Mouse (Mus musculus) kidney, postnatal 0 days (tissue): ENCODE measurements around the gene Mcu. TPM values are rescaled to one million over a fixed set of nuclear protein-coding genes. Genes with fewer than 3 reads are reported as not detected.

Source experiments
- ATAC-seq: fragments of 200-750 bp; cut with Nextera tagmentation; replicated peaks from 2 replicates; pipeline ENCODE4 v1.8.0; 2017; ENCODE audit warnings: low read depth, moderate number of reproducible peaks, moderate TSS enrichment, moderate library complexity; ENCODE audit not compliant: low FRiP score
- DNase-seq: peaks from one replicate; pipeline ENCODE4 v3.0.0-alpha.2; 2016; ENCODE audit warnings: low spot score
- H3K27ac ChIP-seq: fragments of 300-500 bp; sonication (generic); 2 replicates; pipeline ENCODE4 v1.5.1; 2014; ENCODE audit warnings: mild to moderate bottlenecking
- H3K27me3 ChIP-seq: fragments of 300-500 bp; sonication (generic); 2 replicates; pipeline ENCODE4 v1.6.1; 2014; ENCODE audit warnings: low read length, mixed read lengths; ENCODE audit not compliant: insufficient read depth
- H3K36me3 ChIP-seq: fragments of 300-500 bp; sonication (generic); 2 replicates; pipeline ENCODE4 v1.6.1; 2014; ENCODE audit warnings: low read length, mixed read lengths; ENCODE audit not compliant: insufficient read depth
- H3K4me1 ChIP-seq: fragments of 300-500 bp; sonication (generic); replicated peaks from 2 replicates; pipeline ENCODE4 v1.6.1; 2014; ENCODE audit warnings: antibody characterized with exemption, low read length, mixed read lengths; ENCODE audit not compliant: insufficient read depth
- H3K4me2 ChIP-seq: fragments of 300-500 bp; sonication (generic); 2 replicates; pipeline ENCODE4 v1.6.1; 2014; ENCODE audit warnings: mild to moderate bottlenecking, low read length, moderate library complexity, mixed read lengths
- H3K4me3 ChIP-seq: fragments of 300-500 bp; sonication (generic); replicated peaks from 2 replicates; pipeline ENCODE4 v1.5.1; 2014; ENCODE audit warnings: low read depth, low read length
- H3K9ac ChIP-seq: fragments of 300-500 bp; sonication (generic); 2 replicates; pipeline ENCODE4 v1.6.1; 2014; ENCODE audit warnings: low read depth, low read length
- H3K9me3 ChIP-seq: fragments of 300-500 bp; sonication (generic); replicated peaks from 2 replicates; pipeline ENCODE4 v1.6.1; 2016; ENCODE audit warnings: low read length, inconsistent platforms, mixed read lengths
- CTCF ChIP-seq: IDR thresholded peaks from 2 replicates; pipeline ENCODE4 v1.5.1; 2016; ENCODE audit warnings: antibody characterized with exemption, low read depth, mild to moderate bottlenecking, moderate library complexity
- WGBS: fragments of 180-500 bp; shearing (Covaris S2); extraction: QIAGEN DNeasy Blood & Tissue Kit; methylation state at CpG from one replicate; pipeline ENCODE4 v1.1.7; 2014; 5-methylcytosine and 5-hydroxymethylcytosine counted together
- polyA plus RNA-seq: library from polyadenylated mRNA; unstranded; fragments of >200 nt; fragmentation: Nextera tagmentation; extraction: Ambion mirVana; gene quantifications from 2 replicates; pipeline ENCODE4 v1.2.1, GENCODE M21; 2015

Mcu gene
- polyA plus RNA-seq, 1 experiment from 2014 or later, result 36.5 TPM

DNA sequence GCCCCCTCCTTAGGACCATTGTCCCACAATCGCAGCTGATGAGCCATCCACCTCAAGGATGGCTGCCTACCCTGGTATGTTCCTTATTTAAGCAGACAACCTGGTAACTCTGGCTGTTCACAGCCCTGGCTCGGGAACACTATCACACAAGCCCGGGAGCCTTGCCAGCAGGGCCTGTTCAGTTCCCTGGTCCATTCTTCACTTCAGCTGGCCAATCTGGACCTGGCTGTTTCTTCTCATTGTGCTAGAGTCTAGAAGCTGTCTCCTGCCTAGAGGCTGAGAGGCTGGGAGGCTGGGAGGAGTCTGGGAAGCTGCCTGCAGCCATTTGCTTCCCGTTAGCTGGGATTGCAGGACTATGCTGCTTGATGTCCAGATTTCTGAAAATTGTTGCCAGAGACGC lies 146.0 kb downstream of the Mcu start:
- no peak overlapping the region for H3K4me2 ChIP-seq
- H3K27ac ChIP-seq, result no peak overlapping the region
- DNase-seq (no peak), ATAC-seq (no peak)
- no peaks in the 10 kb centered on the region for H3K36me3 ChIP-seq
- H3K9ac ChIP-seq, result no peak overlapping the region
- WGBS, result 83% methylated on average over 5 of the region's 5 CpGs
- H3K27me3 ChIP-seq, result no peaks in the 10 kb centered on the region
- H3K9me3 ChIP-seq, result no peaks in the 10 kb centered on the region
- no peak for TF ChIP-seq CTCF
- H3K4me3 ChIP-seq, result no peak overlapping the region
- no peaks in the 10 kb centered on the region for H3K4me1 ChIP-seq

DNA sequence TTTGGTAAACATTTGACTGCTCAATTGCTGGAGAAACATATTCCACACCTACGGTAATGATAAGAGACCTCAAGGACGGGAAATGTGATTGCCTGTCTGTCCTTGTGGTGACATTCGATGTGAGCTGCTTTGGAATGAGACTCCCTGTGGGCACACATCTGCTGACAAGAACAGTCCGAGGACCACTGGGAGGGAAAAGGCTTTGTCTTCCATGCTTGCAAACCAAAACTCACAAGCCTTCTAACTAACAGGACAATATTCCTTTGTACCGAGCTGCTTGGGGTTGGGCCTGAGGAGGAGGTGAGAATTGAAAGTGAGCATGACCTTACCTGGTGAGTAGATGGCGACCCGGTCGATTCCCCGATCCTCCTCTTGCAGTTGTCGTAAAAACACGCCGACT lies 149.2 kb downstream of the Mcu start:
- H3K9me3 ChIP-seq, result no peaks in the 10 kb centered on the region
- DNase-seq, result no peak
- WGBS, result 93% methylated on average over 12 of the region's 12 CpGs

DNA sequence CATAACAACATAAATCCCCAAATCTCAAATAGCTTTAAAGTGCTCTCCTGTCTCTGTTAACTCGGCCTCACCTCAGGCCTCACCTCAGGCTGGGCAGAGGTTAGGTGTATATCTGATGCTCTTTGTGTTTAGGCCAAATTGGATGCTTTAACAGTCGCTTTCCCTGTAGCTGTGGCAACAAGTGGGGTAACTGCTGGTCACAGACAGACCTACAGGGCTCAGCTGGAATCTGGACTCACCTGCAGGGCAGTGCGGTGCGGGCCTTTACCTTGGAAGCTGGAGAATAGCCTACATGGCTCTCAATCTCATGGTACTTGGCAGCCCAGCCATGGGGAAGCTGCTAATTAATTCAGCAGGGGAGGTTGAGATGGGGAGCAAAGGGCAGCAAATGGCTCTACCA lies 149.9 kb downstream of the Mcu start:
- ATAC-seq (no peak), DNase-seq (no peak)
- Histone ChIP-seq H3K4me2 (no peak overlapping the region), H3K36me3 (no peaks in the 10 kb centered on the region; the same call in 1 of the 2 replicates), H3K27ac (no peak overlapping the region), H3K27me3 (no peaks in the 10 kb centered on the region), H3K4me1 (no peaks in the 10 kb centered on the region), H3K9ac (no peak overlapping the region), H3K9me3 (no peaks in the 10 kb centered on the region), H3K4me3 (no peak overlapping the region)
- WGBS, result 84% methylated on average over 4 of the region's 4 CpGs
- no peak for TF ChIP-seq CTCF

More for the DNA sequence above, 149.2 kb downstream of the Mcu start:
- Histone ChIP-seq H3K4me2 (no peak overlapping the region), H3K4me3 (no peak overlapping the region), H3K27ac (no peak overlapping the region), H3K27me3 (no peaks in the 10 kb centered on the region), H3K36me3 (no peaks in the 10 kb centered on the region), H3K4me1 (no peaks in the 10 kb centered on the region), H3K9ac (no peak overlapping the region)
- ATAC-seq, result no peak
- TF ChIP-seq CTCF, result no peak

DNA sequence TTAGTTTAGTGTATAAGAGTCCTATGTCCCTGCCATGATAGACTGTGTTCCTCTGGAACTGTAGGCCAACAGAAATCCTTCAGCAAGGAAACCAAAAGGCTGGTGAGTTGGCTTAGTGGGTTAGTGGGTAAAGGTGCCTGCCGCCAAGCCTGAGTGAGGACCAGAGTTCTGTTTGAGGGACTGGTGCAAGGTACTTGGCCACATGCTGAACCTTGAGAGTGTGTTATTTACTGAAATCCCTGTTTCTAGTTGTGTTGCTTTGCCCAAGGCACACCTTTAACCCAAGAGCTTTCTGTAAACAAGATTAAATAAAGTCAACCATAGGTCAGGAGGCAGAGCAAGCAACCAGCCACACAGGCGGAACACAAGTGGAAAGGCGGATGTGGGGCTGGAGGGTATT lies 150.9 kb downstream of the Mcu start:
- Histone ChIP-seq H3K4me1 (no peaks in the 10 kb centered on the region), H3K9me3 (no peaks in the 10 kb centered on the region), H3K27ac (no peak overlapping the region), H3K27me3 (no peaks in the 10 kb centered on the region), H3K4me3 (no peak overlapping the region), H3K36me3 (no peaks in the 10 kb centered on the region; the same call in 1 of the 2 replicates), H3K9ac (no peak overlapping the region), H3K4me2 (no peak overlapping the region)
- TF ChIP-seq CTCF, result no peak
- no peak for ATAC-seq
- 87% methylated on average over 3 of the region's 3 CpGs for WGBS
- DNase-seq, result no peak

DNA sequence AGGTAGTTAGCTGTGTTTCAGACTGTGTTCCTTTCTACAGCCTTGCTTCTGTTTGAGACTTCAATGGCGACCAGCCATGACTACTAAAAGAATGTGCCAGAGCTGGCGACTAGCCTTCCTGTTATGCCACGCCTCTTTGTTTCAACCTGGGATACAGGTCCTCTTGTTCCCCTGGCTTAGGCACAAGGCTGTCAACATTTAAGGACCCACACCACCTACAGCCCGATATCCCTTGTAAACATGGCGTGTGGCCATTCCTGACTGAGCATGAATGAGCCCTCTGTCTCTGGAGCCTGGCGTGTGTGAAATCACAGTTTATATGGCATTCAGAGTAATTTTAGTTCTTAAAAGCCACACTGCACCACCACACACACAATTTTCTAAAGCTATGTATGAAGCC lies 154.2 kb downstream of the Mcu start:
- DNase-seq (no peak), ATAC-seq (no peak)
- no peak overlapping the region for H3K4me3 ChIP-seq
- no peak overlapping the region for H3K4me2 ChIP-seq
- no peaks in the 10 kb centered on the region for H3K9me3 ChIP-seq
- WGBS, result 91% methylated on average over 6 of the region's 6 CpGs
- H3K27me3 ChIP-seq, result no peaks in the 10 kb centered on the region
- no peak overlapping the region for H3K9ac ChIP-seq
- H3K27ac ChIP-seq, result no peak overlapping the region
- H3K4me1 ChIP-seq, result no peaks in the 10 kb centered on the region
- H3K36me3 ChIP-seq, result no peaks in the 10 kb centered on the region; the same call in 1 of the 2 replicates
- no peak for TF ChIP-seq CTCF

DNA sequence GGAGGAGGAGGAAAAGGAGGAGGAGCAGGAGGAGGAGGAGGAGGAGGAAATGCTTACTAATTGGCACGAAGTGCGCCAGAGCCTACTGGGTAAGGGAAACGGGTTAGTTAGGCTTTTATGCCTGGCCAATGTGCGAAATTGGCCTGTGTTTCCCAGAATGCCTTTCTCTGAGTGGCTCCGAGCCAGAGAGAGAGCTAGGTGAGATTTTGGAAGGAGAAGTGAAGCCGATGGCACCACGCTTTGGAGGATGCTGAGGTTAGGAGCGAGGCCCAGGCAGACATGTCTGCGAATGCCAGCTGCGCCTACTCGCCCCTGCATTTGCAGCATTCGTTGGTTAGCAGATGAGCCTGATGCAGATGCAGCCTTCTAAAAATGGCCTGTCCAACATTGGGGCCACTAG lies 156.7 kb downstream of the Mcu start:
- H3K4me2 ChIP-seq, result no peak overlapping the region
- H3K9ac ChIP-seq, result no peak overlapping the region
- no peaks in the 10 kb centered on the region for H3K4me1 ChIP-seq
- H3K27ac ChIP-seq, result no peak overlapping the region
- 85% methylated on average over 12 of the region's 12 CpGs for WGBS
- H3K9me3 ChIP-seq, result no peaks in the 10 kb centered on the region
- TF ChIP-seq CTCF, result no peak
- DNase-seq, result no peak
- no peak for ATAC-seq
- no peak overlapping the region for H3K4me3 ChIP-seq
- no peaks in the 10 kb centered on the region; the same call in 1 of the 2 replicates for H3K36me3 ChIP-seq
- H3K27me3 ChIP-seq, result no peaks in the 10 kb centered on the region

DNA sequence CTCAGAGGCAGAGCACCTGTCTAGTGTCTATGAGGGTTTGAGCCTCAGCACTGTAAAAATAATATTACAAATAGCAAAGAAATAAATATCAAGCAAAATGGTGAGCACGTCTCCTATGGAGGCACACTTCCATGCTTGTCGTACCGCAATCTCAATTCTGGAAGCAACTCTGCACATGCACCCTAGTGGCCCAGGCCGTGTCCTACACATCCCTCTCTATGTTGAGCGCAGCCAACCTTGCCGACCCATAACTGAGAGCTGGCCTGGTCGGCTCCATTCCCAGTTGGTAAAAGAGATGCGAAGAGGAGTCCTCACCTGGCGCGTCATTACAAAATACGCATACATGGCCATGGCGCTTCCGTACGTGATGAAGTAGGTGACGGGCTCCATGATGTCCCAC lies 161.9 kb downstream of the Mcu start:
- Histone ChIP-seq H3K4me3 (no peak overlapping the region), H3K4me2 (no peak overlapping the region), H3K4me1 (no peaks in the 10 kb centered on the region), H3K9me3 (no peaks in the 10 kb centered on the region), H3K27ac (no peak overlapping the region), H3K9ac (no peak overlapping the region), H3K36me3 (no peaks in the 10 kb centered on the region), H3K27me3 (no peaks in the 10 kb centered on the region)
- no peak for DNase-seq
- 96% methylated on average over 15 of the region's 15 CpGs for WGBS
- no peak for TF ChIP-seq CTCF
- ATAC-seq, result no peak
